Mouse (Mus musculus) heart, postnatal 0 days (tissue): ENCODE data around the gene Dnm2. TPM values are rescaled to one million over a fixed set of nuclear protein-coding genes. Genes with fewer than 3 reads are reported as not detected.
A peak's percentile ranks its signal among the peaks of the same experiment; 100 is the strongest.

ENCODE experiments used
- ATAC-seq: fragments of 200-750 bp; cut with Nextera tagmentation; 2 replicates; pipeline ENCODE4 v1.8.0; 2017; ENCODE audit warnings: low read depth, moderate number of reproducible peaks, moderate library complexity; ENCODE audit not compliant: insufficient read depth
- DNase-seq: peaks from one replicate; pipeline ENCODE4 v3.0.0-alpha.2; 2016; ENCODE audit warnings: low spot score
- H3K27ac ChIP-seq: fragments of 300-500 bp; sonication (generic); 2 replicates; pipeline ENCODE4 v1.5.1; 2014; ENCODE audit warnings: low read depth, mild to moderate bottlenecking
- H3K27me3 ChIP-seq: fragments of 300-500 bp; sonication (generic); 2 replicates; pipeline ENCODE4 v1.6.1; 2014; ENCODE audit warnings: low read length, mixed read lengths; ENCODE audit not compliant: control insufficient read depth, insufficient read depth
- H3K36me3 ChIP-seq: fragments of 300-500 bp; sonication (generic); replicated peaks from 2 replicates; pipeline ENCODE4 v1.6.1; 2014; ENCODE audit warnings: low read length, mixed read lengths; ENCODE audit not compliant: control insufficient read depth, insufficient read depth
- H3K4me1 ChIP-seq: fragments of 300-500 bp; sonication (generic); 2 replicates; pipeline ENCODE4 v1.6.1; 2014; ENCODE audit warnings: antibody characterized with exemption; ENCODE audit not compliant: control insufficient read depth, insufficient read depth
- H3K4me2 ChIP-seq: fragments of 300-500 bp; sonication (generic); 2 replicates; pipeline ENCODE4 v1.6.1; 2014; ENCODE audit warnings: low read depth, mild to moderate bottlenecking, low read length, moderate library complexity
- H3K4me3 ChIP-seq: fragments of 300-500 bp; sonication (generic); 2 replicates; pipeline ENCODE4 v1.5.1; 2014; ENCODE audit warnings: low read depth, low read length
- H3K9ac ChIP-seq: fragments of 300-500 bp; sonication (generic); replicated peaks from 2 replicates; pipeline ENCODE4 v1.6.1; 2014; ENCODE audit warnings: low read depth, low read length, mixed read lengths
- H3K9me3 ChIP-seq: fragments of 300-500 bp; sonication (generic); replicated peaks from 2 replicates; pipeline ENCODE4 v1.6.1; 2016; ENCODE audit warnings: low read length; ENCODE audit not compliant: control insufficient read depth
- CTCF ChIP-seq: IDR thresholded peaks from 2 replicates; pipeline ENCODE4 v1.5.1; 2016; ENCODE audit warnings: antibody characterized with exemption, control low read depth, low read depth
- EP300 ChIP-seq: IDR thresholded peaks from 2 replicates; pipeline ENCODE4 v1.6.1; 2016; ENCODE audit warnings: antibody characterized with exemption, low read depth
- WGBS: fragments of 180-500 bp; shearing (Covaris S2); extraction: QIAGEN DNeasy Blood & Tissue Kit; methylation state at CpG from one replicate; pipeline ENCODE4 v1.1.7; 2014; 5-methylcytosine and 5-hydroxymethylcytosine counted together
- polyA plus RNA-seq: library from polyadenylated mRNA; unstranded; fragments of >200 nt; fragmentation: Nextera tagmentation; extraction: Ambion mirVana; gene quantifications from 2 replicates; pipeline ENCODE4 v1.2.1, GENCODE M21; 2015
- total RNA-seq: library from RNA; depleted of rRNA; stranded (reverse); fragments of >200 nt; gene quantifications from 2 replicates; pipeline ENCODE4 v1.2.3, GENCODE M21; 2014; ENCODE audit warnings: low replicate concordance

Dnm2 gene
- total and polyA plus RNA-seq, 2 experiments from 2014 or later, result 61.1 to 95.8 TPM

DNA sequence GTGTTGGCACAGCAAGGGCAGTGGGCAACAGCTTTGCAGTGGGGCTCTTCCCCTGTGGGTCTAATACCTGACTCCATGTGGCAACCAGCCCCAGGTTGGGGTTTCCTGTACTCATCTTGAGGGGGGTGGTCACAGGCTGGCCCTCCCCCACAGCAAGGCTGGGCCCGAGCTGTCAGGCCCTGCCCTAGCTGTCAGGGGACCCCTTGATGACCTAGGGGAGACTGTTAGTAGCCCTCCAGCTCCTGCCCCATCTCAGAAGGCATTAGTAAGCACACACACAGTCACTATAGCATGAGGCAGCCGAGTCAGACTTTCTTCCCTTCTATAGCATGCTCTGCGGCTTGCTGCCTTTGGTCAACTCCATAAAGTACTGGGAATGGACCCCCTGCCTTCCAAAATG, 29.0 kb upstream of the Dnm2 start:
- 83% methylated on average over 3 of the region's 3 CpGs for WGBS
- no peak for ATAC-seq

DNA sequence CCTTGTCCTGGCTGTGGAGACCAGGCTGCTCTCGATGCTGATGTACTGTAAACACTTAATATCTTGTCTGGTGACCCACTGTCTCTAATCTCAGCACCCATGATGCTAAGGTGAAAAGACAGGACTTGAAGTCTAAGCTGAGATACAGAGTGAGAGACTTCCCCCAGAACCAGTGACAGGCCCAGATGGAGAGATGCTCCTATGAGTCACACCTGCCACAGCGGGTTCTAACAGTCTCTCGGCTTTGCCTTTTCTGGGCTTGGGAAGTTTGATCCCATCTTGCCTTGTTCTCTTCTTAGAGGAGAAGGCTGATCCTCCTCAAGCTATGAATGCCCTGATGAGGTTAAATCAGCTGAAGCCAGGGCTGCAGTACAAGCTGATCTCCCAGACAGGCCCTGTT, 27.5 kb upstream of the Dnm2 start:
- H3K27me3 ChIP-seq, result no peaks in the 10 kb centered on the region
- H3K36me3 ChIP-seq, result peaks cover 98% of the 10 kb centered on the region
- H3K4me2 ChIP-seq, result no peak overlapping the region
- TF ChIP-seq EP300 (no peak), CTCF (no peak)
- H3K4me1 ChIP-seq, result peaks cover 1% of the 10 kb centered on the region; the same call in 1 of the 2 replicates
- 86% methylated on average over 3 of the region's 3 CpGs for WGBS
- ATAC-seq (no peak), DNase-seq (no peak)
- no peak overlapping the region for H3K9ac ChIP-seq
- no peak overlapping the region for H3K4me3 ChIP-seq
- no peaks in the 10 kb centered on the region for H3K9me3 ChIP-seq
- H3K27ac ChIP-seq, result no peak overlapping the region

More for the DNA sequence above, 29.0 kb upstream of the Dnm2 start:
- Histone ChIP-seq H3K9ac (no peak overlapping the region), H3K27me3 (no peaks in the 10 kb centered on the region), H3K4me2 (no peak overlapping the region), H3K4me1 (no peaks in the 10 kb centered on the region), H3K9me3 (no peaks in the 10 kb centered on the region), H3K36me3 (peaks cover 99% of the 10 kb centered on the region), H3K27ac (no peak overlapping the region), H3K4me3 (no peak overlapping the region)
- TF ChIP-seq CTCF (no peak), EP300 (no peak)
- DNase-seq, result no peak

- no peak for TF ChIP-seq EP300
- TF ChIP-seq CTCF, result no peak
- WGBS, result 94% methylated on average over 9 of the region's 9 CpGs
- Histone ChIP-seq H3K4me3 (no peak overlapping the region), H3K27me3 (no peaks in the 10 kb centered on the region), H3K9ac (no peak overlapping the region), H3K4me1 (peaks cover 13% of the 10 kb centered on the region), H3K9me3 (no peaks in the 10 kb centered on the region), H3K27ac (no peak overlapping the region), H3K36me3 (peaks cover 96% of the 10 kb centered on the region), H3K4me2 (no peak overlapping the region)
- DNase-seq (no peak), ATAC-seq (no peak)
Observed at GRCm38 (mm10) chr9:21401042-21401441, 23.7 kb upstream of the Dnm2 start.

DNA sequence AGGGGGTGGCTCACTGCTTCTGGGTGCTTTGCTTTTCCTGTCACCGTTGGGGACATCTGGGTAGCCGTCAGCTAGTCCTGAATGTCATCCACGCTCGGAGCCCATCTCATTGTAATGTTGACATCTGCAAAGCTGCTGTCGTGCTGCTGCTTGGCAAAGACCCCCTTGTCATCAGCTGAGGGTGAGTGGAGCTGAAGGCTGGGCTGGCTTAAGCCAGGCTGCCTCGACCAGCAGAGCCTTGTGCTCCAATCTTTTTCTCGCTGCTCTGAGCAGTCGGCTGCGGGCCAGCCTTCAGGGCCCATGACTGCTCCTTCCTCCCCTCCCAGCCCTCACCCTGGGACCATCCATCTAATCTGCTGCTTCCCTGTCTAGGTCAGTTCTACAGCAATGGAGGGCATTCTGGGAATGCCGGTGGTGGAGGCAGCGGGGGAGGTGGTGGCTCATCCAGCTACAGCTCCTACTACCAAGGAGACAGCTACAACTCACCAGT, 21.9 kb upstream of the Dnm2 start:
- H3K4me1 ChIP-seq, result peaks cover 16% of the 10 kb centered on the region

DNA sequence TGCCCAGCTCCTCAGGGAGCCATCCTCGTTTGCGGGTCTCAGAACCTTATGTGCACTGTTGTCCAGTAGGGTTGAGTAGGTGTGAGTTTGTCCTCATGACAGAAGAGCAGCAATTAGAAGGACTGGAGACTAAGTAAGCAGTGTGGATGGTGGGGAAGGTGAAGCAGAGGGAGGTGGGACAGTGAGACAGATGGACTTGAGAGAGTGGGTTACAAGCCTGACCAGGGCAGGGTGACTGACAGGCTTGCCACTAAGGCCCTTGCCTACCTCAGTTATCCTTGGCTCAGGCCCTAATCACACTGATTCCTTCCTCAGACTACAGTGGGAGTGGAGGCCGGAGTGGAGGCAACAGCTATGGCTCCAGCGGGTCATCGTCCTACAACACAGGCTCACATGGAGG, 21.0 kb upstream of the Dnm2 start:
- no peak overlapping the region for H3K27ac ChIP-seq
- H3K4me1 ChIP-seq, result peaks cover 16% of the 10 kb centered on the region
- no peak overlapping the region for H3K4me2 ChIP-seq
- no peak overlapping the region for H3K4me3 ChIP-seq
- WGBS, result 94% methylated on average over 5 of the region's 5 CpGs
- TF ChIP-seq EP300 (no peak), CTCF (no peak)
- no peak overlapping the region for H3K9ac ChIP-seq
- H3K9me3 ChIP-seq, result no peaks in the 10 kb centered on the region
- ATAC-seq, result no peak
- H3K27me3 ChIP-seq, result no peaks in the 10 kb centered on the region
- H3K36me3 ChIP-seq, result peaks cover 77% of the 10 kb centered on the region
- DNase-seq, result no peak

More for the DNA sequence above, 21.9 kb upstream of the Dnm2 start:
- TF ChIP-seq CTCF, result no peak
- 0 out of 2 replicates have a peak, but pooled peaks have one; percentile 21 for TF ChIP-seq EP300
- peak; percentile 44 for DNase-seq
- Histone ChIP-seq H3K9me3 (no peaks in the 10 kb centered on the region), H3K27ac (peak overlapping the region; percentile 31; the same call in 1 of the 2 replicates), H3K4me3 (no peak overlapping the region), H3K9ac (no peak overlapping the region), H3K36me3 (peaks cover 86% of the 10 kb centered on the region), H3K4me2 (no peak overlapping the region), H3K27me3 (no peaks in the 10 kb centered on the region)
- peak; percentile 77 for ATAC-seq
- WGBS, result 35% methylated on average over 11 of the region's 11 CpGs

- Histone ChIP-seq H3K9ac (no peak overlapping the region), H3K4me3 (no peak overlapping the region), H3K36me3 (peaks cover 60% of the 10 kb centered on the region), H3K27me3 (no peaks in the 10 kb centered on the region), H3K9me3 (no peaks in the 10 kb centered on the region), H3K27ac (no peak overlapping the region), H3K4me1 (peaks cover 16% of the 10 kb centered on the region), H3K4me2 (no peak overlapping the region)
- ATAC-seq (no peak), DNase-seq (no peak)
- TF ChIP-seq CTCF (no peak), EP300 (no peak)
- 57% methylated on average over 4 of the region's 4 CpGs for WGBS
Observed at GRCm38 (mm10) chr9:21405525-21405924, 19.2 kb upstream of the Dnm2 start.
